Mouse (Mus musculus) embryonic facial prominence, embryonic 14.5 days (tissue): Measurements from ENCODE around the gene Lama4. TPM values are rescaled to one million over a fixed set of nuclear protein-coding genes. Genes with fewer than 3 reads are reported as not detected.

Source experiments
- ATAC-seq: fragments of 200-750 bp; cut with Nextera tagmentation; 2 replicates; pipeline ENCODE4 v1.8.0; 2017; ENCODE audit warnings: low read depth, moderate number of reproducible peaks, moderate TSS enrichment
- DNase-seq: peaks from one replicate; pipeline ENCODE4 v3.0.0-alpha.2; 2015; ENCODE audit warnings: low spot score
- H3K27ac ChIP-seq: fragments of 300-500 bp; sonication (generic); replicated peaks from 2 replicates; pipeline ENCODE4 v1.5.1; 2014; ENCODE audit warnings: low read depth, mild to moderate bottlenecking, low read length, moderate library complexity
- H3K27me3 ChIP-seq: fragments of 300-500 bp; sonication (generic); replicated peaks from 2 replicates; pipeline ENCODE4 v1.6.1; 2014; ENCODE audit warnings: low read length; ENCODE audit not compliant: control insufficient read depth, insufficient read depth
- H3K36me3 ChIP-seq: fragments of 300-500 bp; sonication (generic); 2 replicates; pipeline ENCODE4 v1.6.1; 2014; ENCODE audit warnings: low read length, mixed read lengths; ENCODE audit not compliant: control insufficient read depth, insufficient read depth
- H3K4me1 ChIP-seq: fragments of 300-500 bp; sonication (generic); 2 replicates; pipeline ENCODE4 v1.6.1; 2014; ENCODE audit warnings: antibody characterized with exemption, low read length; ENCODE audit not compliant: control insufficient read depth, insufficient read depth
- H3K4me2 ChIP-seq: fragments of 300-500 bp; sonication (generic); 2 replicates; pipeline ENCODE4 v1.6.1; 2014; ENCODE audit warnings: low read depth, mild to moderate bottlenecking, low read length, moderate library complexity, mixed read lengths
- H3K4me3 ChIP-seq: fragments of 300-500 bp; sonication (generic); 2 replicates; pipeline ENCODE4 v1.5.1; 2014; ENCODE audit warnings: low read depth, mild to moderate bottlenecking, low read length
- H3K9ac ChIP-seq: fragments of 300-500 bp; sonication (generic); 2 replicates; pipeline ENCODE4 v1.6.1; 2014; ENCODE audit warnings: low read depth, mild to moderate bottlenecking, low read length, moderate library complexity, mixed read lengths
- H3K9me3 ChIP-seq: fragments of 300-500 bp; sonication (generic); 2 replicates; pipeline ENCODE4 v1.6.1; 2016; ENCODE audit warnings: low read length; ENCODE audit not compliant: control insufficient read depth
- WGBS: fragments of 180-500 bp; shearing (Covaris S2); extraction: QIAGEN DNeasy Blood & Tissue Kit; methylation state at CpG from one replicate; pipeline ENCODE4 v1.1.7; 2014; 5-methylcytosine and 5-hydroxymethylcytosine counted together
- polyA plus RNA-seq: library from polyadenylated mRNA; unstranded; fragments of >200 nt; fragmentation: Nextera tagmentation; extraction: Ambion mirVana; gene quantifications from 2 replicates; pipeline ENCODE4 v1.2.1, GENCODE M21; 2014

Gene Lama4
- polyA plus RNA-seq, 1 experiment from 2014 or later = 106 TPM

DNA sequence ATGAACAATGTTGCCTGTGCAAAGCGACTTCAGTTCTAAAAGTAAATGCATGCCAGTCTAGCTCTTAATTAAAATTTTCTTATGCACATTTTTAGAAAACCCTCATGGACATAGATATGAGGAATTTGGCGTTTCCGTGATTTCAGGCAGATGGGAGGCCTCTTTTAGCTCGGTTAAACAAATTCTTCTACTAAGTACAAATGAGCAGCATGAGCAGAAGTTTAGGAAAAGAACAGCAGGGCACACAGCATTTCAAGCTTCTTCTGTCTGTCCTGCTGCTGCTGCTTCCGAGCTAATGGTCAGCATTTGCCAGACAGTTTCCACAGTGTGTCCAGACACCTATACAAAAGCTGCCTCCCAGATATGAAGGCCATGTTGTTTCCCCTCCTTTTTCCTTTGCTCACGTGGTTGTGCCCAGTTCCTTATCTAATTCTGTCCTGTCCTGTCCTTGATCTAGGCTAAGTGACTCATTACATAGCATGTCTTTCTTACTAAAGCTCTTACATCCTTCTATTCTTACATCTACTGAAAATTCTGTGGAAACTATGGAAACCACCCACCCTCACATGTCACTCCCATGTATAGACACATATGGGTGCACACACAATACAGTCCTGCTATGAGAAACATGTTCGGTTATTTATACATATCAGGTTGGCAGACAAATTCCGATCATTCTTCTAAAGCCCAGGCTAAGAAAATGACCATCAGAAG, 84.4 kb downstream of the Lama4 start:
- H3K36me3 ChIP-seq = peaks cover 79% of the 10 kb centered on the region
- no peaks in the 10 kb centered on the region for H3K4me1 ChIP-seq
- 74% methylated on average over 8 of the region's 8 CpGs for WGBS
- no peak overlapping the region for H3K9ac ChIP-seq
- no peaks in the 10 kb centered on the region for H3K27me3 ChIP-seq
- H3K27ac ChIP-seq = no peak overlapping the region
- ATAC-seq (no peak), DNase-seq (no peak)
- H3K4me2 ChIP-seq = no peak overlapping the region
- no peak overlapping the region for H3K4me3 ChIP-seq
- H3K9me3 ChIP-seq = no peaks in the 10 kb centered on the region

DNA sequence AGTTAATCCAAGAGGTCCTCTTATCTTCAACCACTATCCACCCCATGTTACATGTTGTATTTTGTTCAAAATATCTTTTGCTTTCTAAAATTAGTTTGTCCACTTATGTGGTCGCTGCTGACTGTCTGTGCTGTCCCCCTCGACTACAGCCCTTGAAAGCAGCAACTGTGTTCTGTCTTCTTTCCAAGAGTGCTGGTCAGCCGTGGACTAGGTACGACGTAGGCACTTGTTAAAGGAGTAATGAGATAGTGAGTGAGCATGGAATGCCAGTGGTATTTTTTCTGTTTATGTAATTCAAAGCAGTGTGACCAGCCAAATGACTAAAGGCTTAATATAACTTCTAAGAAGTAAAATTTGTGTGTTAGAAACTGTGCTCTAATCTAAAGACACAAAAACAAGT, 90.7 kb downstream of the Lama4 start:
- DNase-seq (no peak), ATAC-seq (no peak)
- H3K4me1 ChIP-seq = no peaks in the 10 kb centered on the region
- WGBS = 89% methylated on average over 5 of the region's 5 CpGs
- H3K27ac ChIP-seq = no peak overlapping the region
- no peak overlapping the region for H3K4me3 ChIP-seq
- no peaks in the 10 kb centered on the region for H3K9me3 ChIP-seq
- H3K36me3 ChIP-seq = peaks cover 90% of the 10 kb centered on the region
- no peak overlapping the region for H3K4me2 ChIP-seq
- H3K9ac ChIP-seq = no peak overlapping the region
- H3K27me3 ChIP-seq = no peaks in the 10 kb centered on the region

DNA sequence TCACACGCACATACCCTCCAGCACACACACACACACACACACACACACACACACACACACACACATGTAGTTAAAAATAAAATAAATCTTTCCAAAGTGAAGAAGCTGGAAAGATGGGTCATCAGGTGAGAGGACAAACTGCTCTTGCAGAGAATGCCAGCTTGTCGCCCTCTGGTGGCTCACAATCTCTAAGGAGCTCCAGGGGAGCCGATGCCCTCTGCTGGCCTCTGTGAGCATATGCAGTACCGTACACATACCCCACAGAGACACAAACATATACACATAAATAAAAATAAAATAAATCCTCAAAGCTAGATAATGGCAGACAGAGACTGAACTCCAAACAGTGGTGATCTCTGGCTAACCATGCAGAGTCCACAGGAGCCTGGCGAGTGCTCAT, 99.4 kb downstream of the Lama4 start:
- ATAC-seq (no peak), DNase-seq (peak; percentile 27)
- H3K27me3 ChIP-seq = no peaks in the 10 kb centered on the region
- no peaks in the 10 kb centered on the region for H3K9me3 ChIP-seq
- H3K36me3 ChIP-seq = peaks cover 73% of the 10 kb centered on the region
- WGBS = 83% methylated on average over 5 of the region's 5 CpGs
- H3K4me3 ChIP-seq = no peak overlapping the region
- no peak overlapping the region for H3K9ac ChIP-seq
- H3K27ac ChIP-seq = no peak overlapping the region
- H3K4me2 ChIP-seq = no peak overlapping the region
- H3K4me1 ChIP-seq = no peaks in the 10 kb centered on the region

DNA sequence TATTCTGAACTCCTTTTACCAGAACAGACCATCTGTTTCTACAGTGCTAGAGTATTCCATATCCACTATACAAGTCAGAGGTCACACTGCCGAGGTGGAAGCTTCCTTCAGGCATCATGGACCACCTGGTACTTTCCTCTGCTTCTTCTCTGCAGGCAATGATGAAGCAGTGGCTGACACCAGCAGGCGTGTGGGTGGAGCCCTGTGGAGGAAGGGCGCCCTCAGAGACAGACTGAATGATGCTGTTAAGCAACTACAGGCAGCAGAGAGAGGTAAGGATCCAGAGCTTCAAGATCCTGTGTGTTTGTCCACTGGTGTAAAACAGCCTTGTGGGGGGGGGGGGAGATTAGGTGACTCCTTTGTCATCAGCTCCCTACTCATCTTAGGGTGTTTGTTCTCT, 100.1 kb downstream of the Lama4 start:
- Histone ChIP-seq H3K27me3 (no peaks in the 10 kb centered on the region), H3K4me1 (no peaks in the 10 kb centered on the region), H3K4me3 (no peak overlapping the region), H3K4me2 (no peak overlapping the region), H3K27ac (no peak overlapping the region), H3K36me3 (peaks cover 74% of the 10 kb centered on the region), H3K9ac (no peak overlapping the region), H3K9me3 (no peaks in the 10 kb centered on the region)
- no peak for ATAC-seq
- no peak for DNase-seq
- 67% methylated on average over 3 of the region's 3 CpGs for WGBS

DNA sequence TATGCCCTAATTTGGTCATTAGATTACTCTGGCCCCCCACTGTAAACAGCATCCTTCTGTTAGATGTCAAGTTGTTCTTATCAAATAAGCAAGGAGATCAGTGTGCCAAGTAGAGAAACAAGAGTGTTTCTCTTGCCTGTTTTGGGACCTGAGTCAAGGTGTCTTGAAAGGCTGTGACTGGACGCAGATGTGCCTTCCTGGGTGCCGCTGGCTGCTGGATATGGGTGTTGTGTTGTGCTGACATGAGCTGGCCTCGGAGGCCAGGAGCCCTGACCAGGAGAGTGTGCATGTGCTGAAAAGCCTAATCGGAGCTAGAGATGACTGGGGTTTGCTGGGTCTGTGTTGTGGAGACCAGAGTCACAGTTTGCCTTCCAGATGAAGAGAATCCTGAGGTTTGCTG, 100.7 kb downstream of the Lama4 start:
- Histone ChIP-seq H3K36me3 (peaks cover 73% of the 10 kb centered on the region), H3K4me1 (no peaks in the 10 kb centered on the region), H3K27me3 (no peaks in the 10 kb centered on the region), H3K4me3 (no peak overlapping the region), H3K9ac (no peak overlapping the region), H3K4me2 (no peak overlapping the region), H3K9me3 (no peaks in the 10 kb centered on the region), H3K27ac (no peak overlapping the region)
- 93% methylated on average over 4 of the region's 4 CpGs for WGBS
- DNase-seq (no peak), ATAC-seq (no peak)

DNA sequence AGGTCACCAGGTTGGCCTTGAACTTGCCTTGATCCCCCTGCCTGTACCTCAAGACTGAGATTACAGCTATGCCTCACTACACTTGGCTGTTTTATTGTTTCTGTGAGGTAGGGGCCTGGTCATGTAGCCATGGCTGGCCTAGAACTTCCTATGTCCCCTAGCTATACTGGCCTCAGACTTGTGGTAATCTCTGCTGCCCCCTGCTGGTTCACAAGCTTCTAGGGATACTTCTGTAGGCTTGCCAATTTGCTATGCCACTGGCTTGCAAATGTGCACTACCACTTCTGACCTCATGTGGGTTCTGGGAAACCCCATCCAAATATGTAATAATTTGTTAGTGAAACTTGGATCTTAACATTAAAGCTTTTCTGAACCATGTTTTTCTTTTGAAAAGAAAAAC, 101.6 kb downstream of the Lama4 start:
- H3K36me3 ChIP-seq = peaks cover 72% of the 10 kb centered on the region
- DNase-seq (peak; percentile 90), ATAC-seq (peak; percentile 60)
- no peak overlapping the region for H3K4me3 ChIP-seq
- H3K27me3 ChIP-seq = no peaks in the 10 kb centered on the region
- H3K27ac ChIP-seq = no peak overlapping the region
- no peak overlapping the region for H3K9ac ChIP-seq
- H3K4me2 ChIP-seq = no peak overlapping the region
- H3K9me3 ChIP-seq = no peaks in the 10 kb centered on the region
- no peaks in the 10 kb centered on the region for H3K4me1 ChIP-seq

DNA sequence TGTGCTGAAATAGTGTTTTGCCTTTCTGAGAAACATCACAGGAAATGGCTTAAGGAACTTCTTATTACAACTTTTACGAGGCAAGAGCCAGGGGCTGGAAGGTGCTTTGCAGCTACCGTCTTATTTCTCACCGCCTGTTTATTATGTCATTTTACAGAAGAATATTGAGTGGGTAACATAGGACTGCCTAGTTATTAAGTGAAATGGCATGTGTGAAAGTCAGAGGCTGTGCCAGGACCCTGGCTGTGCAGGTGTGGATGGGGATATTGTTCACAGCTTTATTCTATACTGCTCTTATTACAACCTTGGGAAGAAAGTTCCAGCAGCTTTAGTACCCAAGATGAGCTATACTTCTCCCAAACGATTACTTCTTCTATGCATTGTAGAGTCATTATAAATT, 106.7 kb downstream of the Lama4 start:
- H3K27me3 ChIP-seq = no peaks in the 10 kb centered on the region
- peaks cover 75% of the 10 kb centered on the region for H3K36me3 ChIP-seq
- H3K27ac ChIP-seq = no peak overlapping the region
- H3K4me2 ChIP-seq = no peak overlapping the region
- no peak overlapping the region for H3K4me3 ChIP-seq
- no peaks in the 10 kb centered on the region for H3K4me1 ChIP-seq
- H3K9ac ChIP-seq = no peak overlapping the region
- H3K9me3 ChIP-seq = no peaks in the 10 kb centered on the region
- 83% methylated on average over 4 of the region's 4 CpGs for WGBS
- no peak for ATAC-seq
- no peak for DNase-seq

DNA sequence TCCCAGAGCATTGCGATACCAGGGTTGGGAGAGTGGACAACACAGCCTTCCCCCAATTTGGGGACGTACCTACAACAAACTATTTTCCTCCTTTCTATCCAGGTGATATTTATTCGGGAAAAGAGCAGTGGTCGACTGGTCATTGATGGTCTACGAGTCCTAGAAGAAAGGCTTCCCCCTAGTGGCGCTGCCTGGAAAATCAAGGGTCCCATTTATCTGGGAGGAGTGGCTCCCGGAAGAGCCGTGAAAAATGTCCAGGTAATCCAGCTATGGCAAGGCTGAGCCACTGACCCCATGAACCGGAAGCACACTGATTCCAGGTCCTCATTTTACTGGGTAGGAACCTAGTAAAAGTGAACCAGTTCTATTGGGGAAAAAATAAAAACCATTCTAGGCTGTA, 131.7 kb downstream of the Lama4 start:
- Histone ChIP-seq H3K9me3 (no peaks in the 10 kb centered on the region), H3K4me3 (no peak overlapping the region), H3K27ac (no peak overlapping the region), H3K9ac (no peak overlapping the region), H3K36me3 (peaks cover 67% of the 10 kb centered on the region), H3K27me3 (no peaks in the 10 kb centered on the region), H3K4me1 (no peaks in the 10 kb centered on the region), H3K4me2 (no peak overlapping the region)
- DNase-seq (no peak), ATAC-seq (no peak)
- 81% methylated on average over 9 of the region's 9 CpGs for WGBS

DNA sequence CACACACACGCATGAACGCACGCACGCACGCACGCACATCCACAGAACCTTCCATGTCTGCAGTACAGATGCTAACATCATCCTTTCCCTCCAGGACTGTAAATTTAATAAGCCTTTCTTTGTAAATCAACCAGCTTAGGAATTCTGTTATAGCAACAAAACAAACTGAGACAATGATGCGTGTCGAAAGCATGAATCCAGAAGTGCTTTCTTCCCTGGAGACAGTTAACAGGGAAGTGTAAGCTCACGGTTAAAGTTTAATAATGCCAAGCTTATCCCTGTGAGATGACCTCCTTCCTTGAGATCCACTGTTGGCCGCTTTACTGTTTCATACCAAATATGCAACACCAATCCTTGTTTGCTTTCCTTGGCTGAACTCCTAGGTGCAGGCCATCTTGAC, 133.4 kb downstream of the Lama4 start:
- Histone ChIP-seq H3K36me3 (peaks cover 70% of the 10 kb centered on the region), H3K4me2 (no peak overlapping the region), H3K27me3 (no peaks in the 10 kb centered on the region), H3K4me1 (no peaks in the 10 kb centered on the region), H3K27ac (no peak overlapping the region), H3K9me3 (no peaks in the 10 kb centered on the region), H3K9ac (no peak overlapping the region), H3K4me3 (no peak overlapping the region)
- WGBS = 89% methylated on average over 10 of the region's 10 CpGs
- DNase-seq (no peak), ATAC-seq (no peak)
